Mouse (Mus musculus) retina, adult 2 months (tissue): ENCODE measurements around the gene Pctp.
A peak's percentile ranks its signal among the peaks of the same experiment; 100 is the strongest.

Experiments
- DNase-seq: peaks from one replicate; pipeline ENCODE4 v3.0.0-alpha.2; 2012; ENCODE audit warnings: low read depth, low spot score

Gene Pctp

DNA sequence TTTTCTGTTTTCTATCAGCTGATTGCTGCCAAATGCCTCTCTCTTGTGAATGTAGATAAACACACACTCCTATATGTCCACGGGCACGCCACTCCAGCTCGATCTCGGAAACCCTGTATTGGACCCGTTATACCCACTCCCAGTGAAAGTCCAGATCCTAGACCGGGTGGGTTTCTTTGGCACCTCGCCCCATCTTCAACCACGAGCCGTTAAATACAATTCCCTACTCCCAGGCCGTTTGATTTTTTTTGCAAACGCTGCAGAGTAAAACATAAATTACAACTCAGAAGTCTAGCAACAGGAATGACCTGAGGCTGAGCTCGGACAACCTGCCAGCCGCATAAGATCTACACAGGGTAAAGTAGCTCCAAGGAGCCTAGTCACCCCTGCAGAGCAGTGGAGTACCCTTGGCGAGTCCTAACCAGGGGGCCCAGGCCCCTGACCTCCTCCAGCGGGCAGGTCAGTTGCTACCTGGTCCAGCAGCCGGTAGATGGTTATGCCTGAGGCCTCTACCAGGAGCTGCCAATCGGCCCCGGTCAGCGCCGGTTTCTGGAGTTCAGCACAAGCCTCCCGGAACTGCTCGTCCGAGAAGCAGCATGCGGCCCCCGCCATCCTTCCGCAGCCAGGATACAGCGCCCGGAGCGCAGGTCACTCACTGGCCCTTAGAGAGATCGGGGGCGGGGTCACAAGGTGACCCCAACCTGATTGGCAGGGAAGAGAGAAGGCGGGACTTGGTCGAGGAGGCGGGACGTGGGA, at the start of gene Pctp:
Gene Pctp, minus strand, starts transcription at position 664 of the 756 bp plus-strand sequence.
- peak; percentile 74 for DNase-seq

GRCm38 (mm10) chr11:90050016-90050415, 47.3 kb upstream of the Pctp start:
- no peak for DNase-seq

DNA sequence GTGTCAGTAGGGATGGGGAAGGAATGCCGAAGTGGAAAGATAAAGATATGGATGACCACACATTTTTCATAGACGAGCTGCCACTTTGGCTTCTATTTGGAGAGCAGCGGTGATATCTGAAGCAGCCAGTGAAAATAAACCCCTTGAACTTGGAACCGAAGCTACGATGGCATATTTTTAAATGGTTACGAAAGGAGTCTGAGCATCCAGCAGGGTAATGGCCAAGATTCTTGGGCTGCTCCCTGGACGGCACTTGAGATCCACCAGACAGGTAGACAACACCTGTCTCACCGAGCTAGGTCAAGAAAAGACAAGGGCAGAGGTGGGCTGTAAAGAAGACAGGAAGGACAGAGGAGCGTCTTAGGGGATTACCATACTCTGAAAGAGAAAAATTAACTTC, 44.6 kb upstream of the Pctp start:
- no peak for DNase-seq

- no peak for DNase-seq
These were observed 43.5 kb upstream of the Pctp start for GRCm38 (mm10) chr11:90046211-90046610.

DNA sequence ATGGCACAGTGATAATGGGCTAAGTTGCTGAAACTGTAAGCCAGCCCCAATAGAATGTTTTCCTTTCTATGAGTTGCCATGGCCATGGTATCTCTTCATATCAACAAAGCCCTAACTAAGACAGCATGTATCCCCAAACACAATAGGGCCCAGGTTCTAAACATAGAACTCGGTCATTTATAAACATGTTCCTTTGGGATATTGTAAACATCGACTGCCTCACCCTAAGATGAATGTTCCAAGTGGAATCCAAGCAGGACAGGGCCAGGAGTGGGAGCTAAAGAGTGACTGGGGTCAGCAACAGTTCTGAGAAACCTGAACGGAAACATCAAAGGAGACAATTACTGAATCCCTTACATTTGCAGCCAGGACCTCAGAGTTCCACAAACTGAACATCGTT, 41.8 kb upstream of the Pctp start:
- no peak for DNase-seq

DNA sequence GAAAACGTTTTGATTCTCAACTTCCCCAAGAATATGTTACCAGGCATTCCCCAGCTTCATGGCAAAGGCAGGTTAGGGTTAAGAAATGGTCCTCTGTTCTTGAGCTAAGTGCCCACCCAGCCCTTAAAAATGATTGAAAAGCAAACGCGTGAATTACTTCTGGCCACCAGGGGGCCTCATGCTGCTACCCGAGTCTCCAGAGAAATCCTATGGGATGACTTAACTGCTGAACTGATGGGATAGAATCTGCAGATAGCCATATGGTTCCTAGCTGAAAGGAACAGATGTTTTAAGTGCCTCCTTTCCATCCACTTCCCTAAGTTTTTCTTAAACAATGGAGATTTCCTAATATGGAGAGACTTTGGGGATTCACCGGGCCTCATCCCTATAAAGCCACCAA, 35.3 kb upstream of the Pctp start:
- no peak for DNase-seq

DNA sequence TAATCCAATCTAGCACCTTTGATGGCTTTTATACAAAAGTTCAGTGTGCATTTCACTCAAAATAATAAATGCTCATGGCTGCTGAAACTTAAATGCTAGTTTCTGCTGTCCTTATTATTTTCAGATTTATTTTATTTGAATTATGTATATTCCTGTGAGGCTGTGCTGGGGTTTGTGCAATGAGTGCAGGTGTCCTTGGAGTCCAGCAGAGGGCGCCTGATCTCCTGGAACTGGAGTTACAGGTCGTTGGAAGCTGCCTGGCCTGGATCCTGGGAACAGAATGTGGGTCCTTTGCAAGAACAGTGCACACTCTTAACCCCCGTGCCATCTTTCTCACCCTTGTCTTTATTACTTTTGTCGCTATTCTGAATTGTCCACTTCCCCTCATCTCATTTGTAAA, 33.7 kb upstream of the Pctp start:
- DNase-seq = no peak

DNA sequence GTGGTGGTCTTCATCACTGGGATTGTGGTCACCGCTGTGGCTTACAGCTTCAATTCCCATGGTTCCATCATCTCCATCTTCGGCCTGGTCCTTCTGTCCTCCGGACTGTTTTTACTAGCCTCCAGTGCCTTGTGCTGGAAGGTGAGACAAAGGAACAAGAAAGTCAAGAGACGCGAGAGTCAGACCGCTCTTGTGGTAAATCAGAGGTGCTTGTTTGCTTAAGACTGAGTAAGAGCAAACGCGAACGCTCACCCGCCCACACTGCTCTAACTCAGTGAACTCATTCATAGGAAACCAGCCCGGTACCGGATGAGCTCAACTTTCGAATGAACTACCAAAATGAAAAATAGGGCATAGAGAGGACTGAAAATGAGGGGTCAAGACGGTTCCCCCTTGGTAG, 32.8 kb upstream of the Pctp start:
- no peak for DNase-seq

DNA sequence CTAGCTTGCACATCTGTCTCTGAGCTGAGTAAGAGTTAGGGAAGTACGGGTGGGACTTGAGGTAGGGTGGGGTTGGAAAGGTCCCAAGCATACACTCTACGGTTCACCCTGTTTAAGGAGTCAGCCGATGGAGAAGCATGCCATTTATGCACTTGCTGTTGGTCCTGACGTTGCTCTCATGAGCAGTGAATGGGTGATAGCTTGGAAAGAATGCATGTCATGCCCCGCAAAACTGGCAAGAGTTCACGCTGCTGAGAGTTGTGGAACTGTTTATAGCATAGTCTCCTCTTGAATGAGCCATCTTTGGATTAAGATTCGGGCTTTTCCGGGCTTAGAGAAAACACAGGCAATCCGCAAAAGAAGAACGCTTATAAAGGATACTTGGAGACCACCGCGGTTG, 32.0 kb upstream of the Pctp start:
- DNase-seq = no peak

GRCm38 (mm10) chr11:90033442-90033841, 30.7 kb upstream of the Pctp start:
- DNase-seq = no peak

DNA sequence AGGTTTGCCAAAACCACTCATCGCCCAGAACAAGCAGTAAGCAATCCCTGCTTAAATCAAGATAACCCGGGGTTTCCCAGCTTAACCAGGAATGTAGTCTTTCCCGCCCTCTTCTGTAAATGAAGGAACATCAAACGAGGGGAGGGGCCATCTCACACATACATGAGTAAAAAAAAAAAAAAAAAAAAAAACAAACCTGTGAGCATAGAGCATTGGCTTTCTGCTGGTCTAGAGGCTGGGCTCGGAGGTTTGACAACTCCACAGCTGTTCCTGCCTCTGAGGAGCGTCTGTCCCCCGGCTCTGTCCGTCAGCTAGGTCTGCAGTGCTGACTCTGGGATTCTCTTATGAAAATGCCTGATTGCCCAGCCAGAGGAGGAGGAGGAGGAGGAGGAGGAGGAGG, 30.1 kb upstream of the Pctp start:
- DNase-seq = no peak

- DNase-seq = no peak
These were observed 28.4 kb upstream of the Pctp start for GRCm38 (mm10) chr11:90031076-90031475.

- no peak for DNase-seq
These were observed 27.9 kb upstream of the Pctp start for GRCm38 (mm10) chr11:90030557-90030956.

DNA sequence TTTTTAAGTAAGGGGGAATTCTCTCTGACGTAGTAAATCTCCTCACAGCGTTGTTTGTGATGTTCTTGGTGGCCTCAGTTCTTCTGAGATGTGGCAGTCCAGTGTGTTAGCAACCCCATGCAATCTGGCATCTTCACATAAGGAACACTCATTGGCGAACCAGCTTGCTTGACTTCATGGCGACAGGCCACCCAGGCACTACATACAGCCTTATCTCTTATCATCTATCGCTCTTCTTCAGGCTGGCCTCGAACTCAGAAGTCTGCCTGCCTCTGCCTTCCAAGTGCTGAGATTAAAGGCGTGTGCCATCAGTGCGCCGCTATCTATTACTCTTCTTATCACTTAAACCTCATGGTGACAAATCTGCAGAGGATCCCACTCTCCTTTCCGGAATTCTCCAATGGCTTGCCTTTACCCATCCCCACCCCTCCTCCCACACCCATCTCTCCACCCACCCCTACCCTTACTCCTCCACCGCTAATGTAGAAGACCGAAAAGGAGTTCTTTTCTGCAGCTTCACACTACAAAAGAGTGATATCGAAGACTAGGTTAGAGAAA, 27.2 kb upstream of the Pctp start, which contains the start of gene Tmem100:
Gene Tmem100, plus strand, starts transcription at position 508 of the 558 bp plus-strand sequence.
- DNase-seq = no peak

- no peak for DNase-seq
These were observed 26.7 kb upstream of the Pctp start for GRCm38 (mm10) chr11:90029354-90029753.

DNA sequence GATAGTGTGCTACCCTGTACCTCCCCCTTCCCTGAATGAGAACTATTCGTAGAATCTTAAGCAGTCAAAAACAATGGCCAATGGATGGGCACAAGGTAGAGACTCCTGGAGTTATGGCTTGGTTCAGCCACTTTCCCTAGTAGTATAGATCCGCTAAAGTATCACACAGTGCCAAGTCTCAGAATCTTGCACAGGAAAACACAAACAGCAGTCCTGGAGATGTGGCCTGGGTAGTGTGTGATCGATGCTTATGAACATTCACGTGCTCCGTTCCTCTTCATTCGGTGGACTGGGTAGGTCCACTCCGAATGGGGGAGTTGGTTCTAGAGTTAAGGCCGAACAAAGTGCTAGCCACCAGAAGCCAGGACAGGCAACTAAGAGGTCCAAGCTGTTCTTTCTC, 26.1 kb upstream of the Pctp start:
- no peak for DNase-seq

- DNase-seq = no peak
These were observed 24.5 kb upstream of the Pctp start for GRCm38 (mm10) chr11:90027216-90027615.

DNA sequence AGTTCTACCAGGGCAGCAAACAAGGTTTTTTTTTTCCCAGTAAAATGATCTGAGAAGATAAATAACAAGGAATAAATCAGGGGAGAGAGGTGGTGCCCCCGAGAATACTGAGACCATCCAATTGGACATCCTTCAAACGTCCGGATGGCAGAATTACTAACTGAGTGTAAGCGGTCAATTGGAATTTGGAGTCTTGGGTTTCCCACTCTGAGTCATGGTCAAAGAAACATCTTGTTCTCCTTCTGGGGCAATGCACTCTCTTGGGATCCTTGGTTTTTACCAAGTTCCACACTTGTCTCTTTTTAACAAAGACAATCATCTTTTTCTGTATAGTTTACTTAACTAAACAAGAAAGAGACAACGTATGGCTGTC, 24.1 kb upstream of the Pctp start:
- no peak for DNase-seq

GRCm38 (mm10) chr11:90025891-90026801, 23.5 kb upstream of the Pctp start:
- no peak for DNase-seq

DNA sequence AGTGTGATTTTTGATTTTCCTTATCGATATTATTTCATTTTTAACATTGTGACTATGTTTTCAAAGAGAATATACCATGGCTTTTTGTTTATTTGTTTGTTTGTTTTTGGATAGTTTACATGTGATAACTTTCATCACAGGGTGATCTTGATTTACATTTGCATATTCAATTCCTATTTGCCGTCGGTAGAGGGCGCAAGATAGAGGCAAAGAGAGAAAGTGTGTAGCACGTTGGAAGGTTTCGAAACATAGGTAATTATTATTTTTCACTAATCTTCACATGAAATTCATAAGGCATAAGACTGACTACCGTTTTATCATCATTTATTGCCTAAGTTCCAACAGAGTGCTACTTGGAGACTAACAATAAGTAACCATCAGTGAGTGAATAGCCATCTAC, 16.5 kb upstream of the Pctp start:
- peak; percentile 9 for DNase-seq

DNA sequence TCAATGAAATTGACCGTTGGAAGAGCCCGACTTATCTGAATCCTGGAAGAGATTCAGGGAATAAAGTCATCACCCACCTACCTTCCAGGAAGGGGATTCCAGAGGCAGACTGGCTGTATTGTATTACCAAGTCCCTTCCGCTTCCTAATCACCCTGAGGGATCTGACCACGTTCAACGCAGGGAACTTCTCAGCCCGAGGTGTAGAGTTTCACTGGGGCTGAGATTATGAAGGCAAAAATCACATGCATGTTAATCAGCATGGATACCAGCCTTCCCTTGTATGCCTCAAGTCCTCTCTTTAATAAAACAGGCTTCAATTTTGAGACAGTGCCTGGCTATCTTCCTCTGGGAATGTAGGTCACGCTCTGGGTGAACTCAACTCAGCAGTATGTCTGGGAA, 12.6 kb upstream of the Pctp start:
- no peak for DNase-seq

DNA sequence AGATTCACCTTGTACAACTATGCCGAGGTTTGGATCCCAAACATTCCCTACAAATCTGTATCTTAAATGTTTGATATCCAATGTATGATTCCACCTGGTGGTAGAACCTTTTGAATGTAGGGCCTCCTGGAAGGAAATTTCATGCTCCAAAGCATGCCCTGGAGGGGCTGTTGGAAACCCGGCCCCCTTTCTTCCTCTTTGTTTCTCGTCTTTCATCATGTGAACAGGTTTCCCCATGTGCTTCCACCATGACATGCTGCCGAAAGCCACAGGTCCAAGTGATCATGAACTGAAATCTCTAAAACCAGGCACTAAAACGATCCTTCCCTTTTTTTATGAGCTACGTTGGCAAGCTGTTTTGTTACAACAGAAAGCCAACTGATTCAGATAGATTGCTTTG, 11.0 kb upstream of the Pctp start:
- no peak for DNase-seq
